Mouse (Mus musculus) CH12.LX (cell line): Measurements from ENCODE around the gene Tmem168. TPM values are rescaled to one million over a fixed set of nuclear protein-coding genes. Genes with fewer than 3 reads are reported as not detected.

Experiments used
- DNase-seq: peaks from one replicate; pipeline ENCODE4 v3.0.0-alpha.2; 2013; ENCODE audit errors: extremely low read depth
- H3K27ac ChIP-seq: 2 replicates; pipeline ENCODE4 v1.5.1; 2012; ENCODE audit warnings: low read depth, mild to moderate bottlenecking, control low read depth, moderate library complexity; ENCODE audit not compliant: insufficient read depth
- H3K27me3 ChIP-seq: replicated peaks from 2 replicates; pipeline ENCODE3; 2012; ENCODE audit warnings: inconsistent platforms
- H3K36me3 ChIP-seq, 2 experiments: replicated peaks in 1 of 2; 2 replicates each; pipeline versions ENCODE3 to v1.6.1; 2012; ENCODE audit warnings: inconsistent platforms in 1 of 2, low read length in 1 of 2, mild to moderate bottlenecking in 1 of 2, mixed read lengths in 1 of 2, moderate library complexity in 1 of 2; ENCODE audit not compliant: control insufficient read depth in 1 of 2, insufficient read depth in 1 of 2
- H3K4me1 ChIP-seq, 2 experiments: 2 replicates each; pipeline ENCODE4 v1.6.1; 2012; ENCODE audit warnings: inconsistent platforms in 1 of 2, moderate library complexity in 1 of 2; ENCODE audit not compliant: insufficient read depth in 2 of 2, control insufficient read depth in 1 of 2
- H3K4me2 ChIP-seq: 2 replicates; pipeline ENCODE4 v1.6.1; 2012; ENCODE audit warnings: low read depth, mild to moderate bottlenecking, control low read depth; ENCODE audit not compliant: poor library complexity, insufficient read depth, severe bottlenecking
- H3K4me3 ChIP-seq, 3 experiments: fragments of 150-350 bp in 1 of 3; sonication (generic) in 1 of 3; replicated peaks in 1 of 3; 2 replicates each; pipeline versions ENCODE3 to v1.5.1; 2011 to 2012; ENCODE audit warnings: low read depth in 2 of 3, low read length in 2 of 3, mild to moderate bottlenecking in 2 of 3, moderate library complexity in 2 of 3, control low read depth in 1 of 3, improper control_type of control experiment in 1 of 3, inconsistent platforms in 1 of 3, mixed read lengths in 1 of 3; ENCODE audit not compliant: poor library complexity in 1 of 3
- H3K79me2 ChIP-seq: replicated peaks from 2 replicates; pipeline ENCODE4 v1.6.1; 2012; ENCODE audit warnings: mild to moderate bottlenecking, moderate library complexity; ENCODE audit not compliant: control insufficient read depth, poor library complexity, insufficient read depth, severe bottlenecking; ENCODE audit errors: extremely low read depth
- H3K9ac ChIP-seq: 2 replicates; pipeline ENCODE4 v1.6.1; 2012; ENCODE audit warnings: low read depth, mild to moderate bottlenecking, control low read depth, moderate library complexity; ENCODE audit not compliant: insufficient read depth
- H3K9me3 ChIP-seq: replicated peaks from 2 replicates; pipeline ENCODE3; 2012; ENCODE audit warnings: low read length, inconsistent platforms, mixed read lengths
- BHLHE40 ChIP-seq: IDR thresholded peaks from 2 replicates; pipeline ENCODE4 v1.6.1; 2011; ENCODE audit warnings: mild to moderate bottlenecking, low read depth, low read length, improper control_type of control experiment
- CHD1 ChIP-seq: IDR thresholded peaks from 2 replicates; pipeline ENCODE4 v1.6.1; 2012; ENCODE audit warnings: low read depth, low read length, improper control_type of control experiment, inconsistent platforms
- CHD2 ChIP-seq: IDR thresholded peaks from 2 replicates; pipeline ENCODE4 v1.6.1; 2011; ENCODE audit warnings: low read length, improper control_type of control experiment
- EP300 ChIP-seq: IDR thresholded peaks from 2 replicates; pipeline ENCODE4 v1.6.1; 2011; ENCODE audit warnings: low read length, improper control_type of control experiment
- ETS1 ChIP-seq: conservative IDR thresholded peaks from 2 replicates; pipeline ENCODE4 v1.6.1; 2012; ENCODE audit warnings: low read depth, mild to moderate bottlenecking, inconsistent platforms, low read length, improper control_type of control experiment, moderate library complexity
- IRF4 ChIP-seq: IDR thresholded peaks from 2 replicates; pipeline ENCODE4 v1.6.1; 2014; ENCODE audit warnings: low read depth, mild to moderate bottlenecking, inconsistent platforms, low read length, improper control_type of control experiment
- JUN ChIP-seq: IDR thresholded peaks from 2 replicates; pipeline ENCODE4 v1.6.1; 2011; ENCODE audit warnings: low read depth, mild to moderate bottlenecking, low read length, improper control_type of control experiment, moderate library complexity; ENCODE audit not compliant: insufficient read depth
- JUND ChIP-seq: conservative IDR thresholded peaks from 2 replicates; pipeline ENCODE4 v1.6.1; 2011; ENCODE audit warnings: low read depth, low read length, improper control_type of control experiment
- MAX ChIP-seq: IDR thresholded peaks from 2 replicates; pipeline ENCODE4 v1.6.1; 2011; ENCODE audit warnings: low read length, improper control_type of control experiment
- MAZ ChIP-seq: IDR thresholded peaks from 2 replicates; pipeline ENCODE4 v1.6.1; 2012; ENCODE audit warnings: low read depth, mild to moderate bottlenecking, inconsistent platforms, low read length, improper control_type of control experiment, moderate library complexity
- MEF2A ChIP-seq: IDR thresholded peaks from 2 replicates; pipeline ENCODE4 v1.6.1; 2014; ENCODE audit warnings: low read depth, mild to moderate bottlenecking, inconsistent platforms, low read length, improper control_type of control experiment, borderline replicate concordance
- MXI1 ChIP-seq: IDR thresholded peaks from 2 replicates; pipeline ENCODE4 v1.6.1; 2011; ENCODE audit warnings: mild to moderate bottlenecking, low read depth, low read length, improper control_type of control experiment
- NRF1 ChIP-seq: IDR thresholded peaks from 2 replicates; pipeline ENCODE4 v1.6.1; 2014; ENCODE audit warnings: low read depth, mild to moderate bottlenecking, inconsistent platforms, low read length, improper control_type of control experiment, moderate library complexity
- PAX5 ChIP-seq: IDR thresholded peaks from 2 replicates; pipeline ENCODE4 v1.6.1; 2012; ENCODE audit warnings: low read length, inconsistent platforms, mixed read lengths
- POLR2AphosphoS2 ChIP-seq: IDR thresholded peaks from 2 replicates; pipeline ENCODE4 v1.6.1; 2011; ENCODE audit warnings: low read depth, low read length, improper control_type of control experiment
- SIN3A ChIP-seq: IDR thresholded peaks from 2 replicates; pipeline ENCODE4 v1.6.1; 2012; ENCODE audit warnings: low read length, improper control_type of control experiment, inconsistent platforms
- SMC3 ChIP-seq: IDR thresholded peaks from 2 replicates; pipeline ENCODE4 v1.6.1; 2011; ENCODE audit warnings: low read depth, low read length, improper control_type of control experiment
- ZNF384 ChIP-seq: IDR thresholded peaks from 2 replicates; pipeline ENCODE4 v1.6.1; 2012; ENCODE audit warnings: low read depth, low read length, improper control_type of control experiment, inconsistent platforms
- dilution Hi-C: fragments of 300-500 bp; cut with MboI; formaldehyde crosslinking; loops from 2 replicates; pipeline ENCODE4 v1.14.3; 2020; ENCODE audit warnings: low sequenced_read_pairs; ENCODE audit not compliant: extremely low pct_unique_long_range_greater_than_20kb, extremely low pct_ligation_motif_present
- in situ Hi-C: fragments of 300-500 bp; cut with MboI; formaldehyde crosslinking; loops from 3 replicates; pipeline ENCODE4 v1.14.3; 2019; ENCODE audit warnings: low sequenced_read_pairs, low pct_ligation_motif_present, low pct_unique_long_range_greater_than_20kb, mixed read lengths
- polyA plus RNA-seq: library from polyadenylated mRNA; unstranded; fragments of >175 nt; gene quantifications from 2 replicates; pipeline ENCODE4 v1.2.1, GENCODE M21; 2012; ENCODE audit warnings: low read depth; ENCODE audit not compliant: insufficient read length
- total RNA-seq, 2 experiments: library from RNA; depleted of rRNA; stranded (reverse); fragments of 300-350 nt in 1 of 2; fragments of >200 nt in 1 of 2; gene quantifications; 2 replicates each; pipeline ENCODE4 v1.2.3; 2012 to 2014

The Tmem168 gene
- total and polyA plus RNA-seq, 3 experiments = 30.0 to 57.4 (median 35.5) TPM

GRCm38 (mm10) chr6:13609353-13610140 lies 1.6 kb upstream of the Tmem168 start (continued):
- TF ChIP-seq JUN = no peak
- TF ChIP-seq CHD2 = no peak
- no peak for TF ChIP-seq JUND
- no peak for TF ChIP-seq SMC3
- 0 out of 2 replicates have a peak, but pooled peaks have one; percentile 31 for TF ChIP-seq MEF2A
- TF ChIP-seq EP300 = peak; percentile 83
- 0 out of 2 replicates have a peak, but pooled peaks have one; percentile 48 for TF ChIP-seq CHD1
- no peak for TF ChIP-seq MAZ
- no peak for TF ChIP-seq PAX5
- peak; percentile 95 for TF ChIP-seq ZNF384
- TF ChIP-seq SIN3A = peak; percentile 61

GRCm38 (mm10) chr6:13606921-13607620 lies 829 bp downstream of the Tmem168 start:
- Histone ChIP-seq H3K9me3 (no peaks in the 10 kb centered on the region), H3K4me3 (peak overlapping the region; percentile 70 to 91 (median 79)), H3K4me1 (peaks cover 8 to 67% of the 10 kb centered on the region in 2 experiments), H3K79me2 (peaks cover 42% of the 10 kb centered on the region), H3K27me3 (no peaks in the 10 kb centered on the region), H3K4me2 (peak overlapping the region; percentile 98), H3K36me3 (peaks cover 5 to 9% of the 10 kb centered on the region in 2 experiments), H3K27ac (peak overlapping the region; percentile 79), H3K9ac (peak overlapping the region; percentile 65)
- TF ChIP-seq MXI1 (0 out of 2 replicates have a peak, but pooled peaks have one; percentile 0), NRF1 (no peak), MAZ (0 out of 2 replicates have a peak, but pooled peaks have one; percentile 4), POLR2AphosphoS2 (no peak; the same call in 1 of the 2 replicates)
- in situ Hi-C loops = no loop called here
- dilution Hi-C loops = no loop called here
- no peak for DNase-seq

- peaks cover 8 to 71% of the 10 kb centered on the region in 2 experiments for H3K4me1 ChIP-seq
- in situ Hi-C loops (no loop called here), dilution Hi-C loops (no loop called here)
- no peaks in the 10 kb centered on the region for H3K9me3 ChIP-seq
- peak; percentile 48 for TF ChIP-seq CHD1
- peak; percentile 73 for TF ChIP-seq ZNF384
- TF ChIP-seq MAX = no peak
- TF ChIP-seq SIN3A = peak; percentile 8; the same call in 1 of the 2 replicates
- TF ChIP-seq BHLHE40 = no peak
- 0 out of 2 replicates have a peak, but pooled peaks have one; percentile 19 for TF ChIP-seq MAZ
- no peak for TF ChIP-seq IRF4
- TF ChIP-seq ETS1 = no peak
- TF ChIP-seq MXI1 = 0 out of 2 replicates have a peak, but pooled peaks have one; percentile 49
- TF ChIP-seq EP300 = peak; percentile 15; the same call in 1 of the 2 replicates
- peak overlapping the region; percentile 70 to 91 (median 79) for H3K4me3 ChIP-seq
- peak overlapping the region; percentile 98 for H3K4me2 ChIP-seq
- peak overlapping the region; percentile 60 for H3K27ac ChIP-seq
- peaks cover 48% of the 10 kb centered on the region for H3K79me2 ChIP-seq
- H3K36me3 ChIP-seq = peaks cover 5 to 9% of the 10 kb centered on the region in 2 experiments
- peak overlapping the region; percentile 65 for H3K9ac ChIP-seq
- no peak for DNase-seq
- H3K27me3 ChIP-seq = no peaks in the 10 kb centered on the region
Observed at GRCm38 (mm10) chr6:13606394-13606793, 1.5 kb downstream of the Tmem168 start.
